Mouse (Mus musculus) MEL (cell line): ENCODE measurements around the gene Orai1. TPM values are rescaled to one million over a fixed set of nuclear protein-coding genes. Genes with fewer than 3 reads are reported as not detected.

ENCODE experiments used
- DNase-seq: peaks from one replicate; pipeline ENCODE4 v3.0.0; 2011; ENCODE audit warnings: low read depth, low spot score
- H3K27ac ChIP-seq: 2 replicates; pipeline ENCODE4 v1.5.1; 2012; ENCODE audit warnings: low read depth, mild to moderate bottlenecking, control low read depth, low read length, moderate library complexity; ENCODE audit not compliant: control insufficient read depth
- H3K27me3 ChIP-seq, 2 experiments: fragments of 150-350 bp in 1 of 2; sonication (generic) in 1 of 2; 2 replicates each; pipeline ENCODE4 v1.6.1; 2012; ENCODE audit warnings: low read length in 2 of 2, mild to moderate bottlenecking in 2 of 2, improper control_type of control experiment in 1 of 2, moderate library complexity in 1 of 2; ENCODE audit not compliant: insufficient read depth in 2 of 2, control insufficient read depth in 1 of 2
- H3K36me3 ChIP-seq, 2 experiments: 2 replicates each; pipeline ENCODE4 v1.6.1; 2012 to 2014; ENCODE audit warnings: low read length in 2 of 2, improper control_type of control experiment in 1 of 2, inconsistent platforms in 1 of 2, mild to moderate bottlenecking in 1 of 2; ENCODE audit not compliant: insufficient read depth in 2 of 2, control insufficient read depth in 1 of 2
- H3K4me1 ChIP-seq, 2 experiments: fragments of 150-350 bp in 1 of 2; sonication (generic) in 1 of 2; 2 replicates each; pipeline ENCODE4 v1.6.1; 2012; ENCODE audit warnings: low read length in 2 of 2, improper control_type of control experiment in 1 of 2, mild to moderate bottlenecking in 1 of 2; ENCODE audit not compliant: insufficient read depth in 2 of 2, control insufficient read depth in 1 of 2
- H3K4me3 ChIP-seq, 2 experiments: fragments of 150-350 bp in 1 of 2; sonication (generic) in 1 of 2; 2 replicates each; pipeline ENCODE4 v1.5.1; 2012; ENCODE audit warnings: low read depth in 2 of 2, low read length in 2 of 2, mild to moderate bottlenecking in 2 of 2, moderate library complexity in 2 of 2, control low read depth in 1 of 2, improper control_type of control experiment in 1 of 2; ENCODE audit not compliant: control insufficient read depth in 1 of 2, insufficient read depth in 1 of 2
- H3K79me2 ChIP-seq: 2 replicates; pipeline ENCODE4 v1.6.1; 2012; ENCODE audit warnings: mild to moderate bottlenecking, low read length, moderate library complexity; ENCODE audit not compliant: control insufficient read depth, poor library complexity, insufficient read depth
- H3K9ac ChIP-seq: 2 replicates; pipeline ENCODE4 v1.6.1; 2012; ENCODE audit warnings: low read depth, mild to moderate bottlenecking, control low read depth, low read length, moderate library complexity; ENCODE audit not compliant: control insufficient read depth, poor library complexity, severe bottlenecking
- H3K9me3 ChIP-seq: fragments of 150-350 bp; sonication (generic); replicated peaks from 2 replicates; pipeline ENCODE4 v1.6.1; 2012; ENCODE audit warnings: mild to moderate bottlenecking, low read length, improper control_type of control experiment, moderate library complexity; ENCODE audit not compliant: insufficient read depth
- CHD1 ChIP-seq: IDR thresholded peaks from 2 replicates; pipeline ENCODE4 v1.6.1; 2012; ENCODE audit warnings: low read depth, mild to moderate bottlenecking, inconsistent platforms, low read length, improper control_type of control experiment
- E2F4 ChIP-seq: IDR thresholded peaks from 2 replicates; pipeline ENCODE4 v1.6.1; 2011; ENCODE audit warnings: low read depth, low read length, improper control_type of control experiment, borderline replicate concordance
- ELF1 ChIP-seq: IDR thresholded peaks from 2 replicates; pipeline ENCODE4 v1.6.1; 2014; ENCODE audit warnings: low read depth, mild to moderate bottlenecking, inconsistent platforms, low read length, improper control_type of control experiment, moderate library complexity
- ETS1 ChIP-seq: IDR thresholded peaks from 2 replicates; pipeline ENCODE4 v1.6.1; 2012; ENCODE audit warnings: low read depth, mild to moderate bottlenecking, inconsistent platforms, low read length, improper control_type of control experiment, moderate library complexity
- GABPA ChIP-seq: IDR thresholded peaks from 2 replicates; pipeline ENCODE4 v1.6.1; 2012; ENCODE audit warnings: low read depth, mild to moderate bottlenecking, inconsistent platforms, low read length, improper control_type of control experiment, moderate library complexity
- GATA1 ChIP-seq: IDR thresholded peaks from 2 replicates; pipeline ENCODE4 v1.6.1; 2011; ENCODE audit warnings: low read depth, low read length, improper control_type of control experiment
- MAFK ChIP-seq: IDR thresholded peaks from 2 replicates; pipeline ENCODE4 v1.6.1; 2011; ENCODE audit warnings: low read depth, mild to moderate bottlenecking, low read length, improper control_type of control experiment, borderline replicate concordance
- MAX ChIP-seq: IDR thresholded peaks from 2 replicates; pipeline ENCODE4 v1.6.1; 2011; ENCODE audit warnings: low read length, improper control_type of control experiment
- MAZ ChIP-seq: IDR thresholded peaks from 2 replicates; pipeline ENCODE4 v1.6.1; 2012; ENCODE audit warnings: low read depth, mild to moderate bottlenecking, inconsistent platforms, low read length, improper control_type of control experiment
- MYB ChIP-seq: IDR thresholded peaks from 2 replicates; pipeline ENCODE4 v1.6.1; 2011; ENCODE audit warnings: mild to moderate bottlenecking, low read depth, low read length, improper control_type of control experiment
- NRF1 ChIP-seq: IDR thresholded peaks from 2 replicates; pipeline ENCODE4 v1.6.1; 2014; ENCODE audit warnings: low read depth, mild to moderate bottlenecking, inconsistent platforms, low read length, improper control_type of control experiment, moderate library complexity; ENCODE audit not compliant: poor library complexity, insufficient read depth, severe bottlenecking
- POLR2A ChIP-seq, 2 experiments: IDR thresholded peaks; 2 replicates each; pipeline ENCODE4 v1.6.1; 2011 to 2012; ENCODE audit warnings: low read length in 2 of 2, mild to moderate bottlenecking in 2 of 2, control low read depth in 1 of 2, improper control_type of control experiment in 1 of 2, low read depth in 1 of 2, moderate library complexity in 1 of 2; ENCODE audit not compliant: control insufficient read depth in 1 of 2, insufficient read depth in 1 of 2, poor library complexity in 1 of 2
- SIN3A ChIP-seq: IDR thresholded peaks from 2 replicates; pipeline ENCODE4 v1.6.1; 2012; ENCODE audit warnings: low read length, improper control_type of control experiment, inconsistent platforms
- SMC3 ChIP-seq: IDR thresholded peaks from 2 replicates; pipeline ENCODE4 v1.6.1; 2011; ENCODE audit warnings: low read depth, low read length, improper control_type of control experiment
- TAL1 ChIP-seq: IDR thresholded peaks from 2 replicates; pipeline ENCODE4 v1.6.1; 2012; ENCODE audit warnings: mild to moderate bottlenecking, inconsistent platforms, low read length, moderate library complexity, mixed read lengths
- UBTF ChIP-seq: IDR thresholded peaks from 2 replicates; pipeline ENCODE4 v1.6.1; 2012; ENCODE audit warnings: low read depth, mild to moderate bottlenecking, inconsistent platforms, low read length, improper control_type of control experiment, moderate library complexity, borderline replicate concordance; ENCODE audit not compliant: insufficient read depth
- ZMIZ1 ChIP-seq: IDR thresholded peaks from 2 replicates; pipeline ENCODE4 v1.6.1; 2012; ENCODE audit warnings: low read depth, mild to moderate bottlenecking, inconsistent platforms, low read length, improper control_type of control experiment, moderate library complexity
- polyA plus RNA-seq, 2 experiments: library from polyadenylated mRNA; stranded (reverse) in 1 of 2; unstranded in 1 of 2; fragments of >175 nt in 1 of 2; fragments of >200 nt in 1 of 2; gene quantifications; 2 replicates each; pipeline versions ENCODE4 v1.2.1 to v1.2.4; 2012; ENCODE audit warnings: low replicate concordance in 2 of 2, low read depth in 1 of 2; ENCODE audit not compliant: insufficient read length in 2 of 2, insufficient read depth in 1 of 2, missing spikeins in 1 of 2
- total RNA-seq: library from RNA; depleted of rRNA; stranded (reverse); fragments of 300-350 nt; gene quantifications from 2 replicates; pipeline ENCODE4 v1.2.3, GENCODE M21; 2012

Orai1 gene
- total and polyA plus RNA-seq, 3 experiments: 4.7 to 13.3 TPM; not detected in 1

DNA sequence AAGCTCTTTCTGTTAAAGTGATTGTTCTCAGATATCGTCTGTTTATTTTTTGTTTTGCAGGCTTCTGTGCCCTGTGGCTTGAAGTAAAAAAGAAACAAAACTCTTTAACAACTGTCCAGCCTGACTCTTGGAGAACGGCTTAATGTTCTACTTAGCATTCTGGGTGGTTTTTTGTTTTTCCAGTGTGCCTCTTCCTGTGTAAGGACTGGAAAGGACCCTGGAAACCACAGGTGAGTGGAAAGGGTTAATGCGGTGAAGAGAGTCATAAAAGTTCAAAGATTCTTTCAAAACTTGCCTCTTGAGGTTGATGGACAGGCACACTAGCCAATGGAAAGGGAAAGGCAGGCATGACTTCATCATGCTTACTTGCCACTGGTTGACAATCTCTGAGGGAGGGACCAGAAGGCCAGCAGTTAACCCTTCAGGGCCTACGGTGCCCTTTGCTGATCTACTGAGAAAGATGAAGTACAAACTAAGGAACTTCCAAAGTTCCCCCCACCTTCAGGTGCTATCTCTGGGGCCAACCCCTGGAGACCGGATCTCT, 20.5 kb upstream of the Orai1 start (continued):
- TF ChIP-seq SIN3A: peak; percentile 95
- TF ChIP-seq, all 39 proteins: peak for 5

DNA sequence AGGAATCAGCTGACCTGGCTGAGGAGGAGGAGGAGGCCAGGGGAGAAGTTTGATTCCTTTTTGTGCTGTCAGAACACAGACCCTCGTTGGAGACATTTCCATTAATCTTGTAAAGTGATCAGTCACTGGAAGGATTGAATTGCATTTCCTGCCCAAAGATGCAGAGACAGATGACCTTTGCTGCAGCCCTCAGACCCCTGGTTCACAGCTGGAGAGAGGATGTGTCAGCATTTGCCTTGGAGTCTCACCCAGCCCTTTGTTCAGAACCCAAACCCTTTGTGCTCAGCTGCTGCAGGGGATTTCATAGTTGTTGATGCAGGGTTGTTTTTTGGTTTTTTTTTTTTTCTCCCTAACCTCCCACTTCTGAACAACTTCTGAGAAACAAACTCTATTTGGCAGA, 20.0 kb upstream of the Orai1 start:
- Histone ChIP-seq H3K9ac (no peak overlapping the region), H3K79me2 (no peaks in the 10 kb centered on the region), H3K27me3 (no peaks in the 10 kb centered on the region), H3K36me3 (peaks cover 0 to 12% of the 10 kb centered on the region in 2 experiments; a peak in 2 of 4 replicates), H3K4me1 (peaks cover 4 to 24% of the 10 kb centered on the region in 2 experiments; a peak in 3 of 4 replicates)
- TF ChIP-seq ZMIZ1 (no peak), MYB (no peak), MAX (no peak), POLR2A (IDR thresholded peaks at IDR 0.05; ENCODE audit: control insufficient read depth in 1 of 2, insufficient read depth in 1 of 2, low read depth in 1 of 2, low read length in 2 of 2, poor library complexity in 1 of 2) (no peak), TAL1 (no peak)
- TF ChIP-seq, all 39 proteins: peak for 0
- no peak for DNase-seq
- Histone ChIP-seq H3K4me3 (no peak overlapping the region), H3K9me3 (no peaks in the 10 kb centered on the region), H3K27ac (no peak overlapping the region)

DNA sequence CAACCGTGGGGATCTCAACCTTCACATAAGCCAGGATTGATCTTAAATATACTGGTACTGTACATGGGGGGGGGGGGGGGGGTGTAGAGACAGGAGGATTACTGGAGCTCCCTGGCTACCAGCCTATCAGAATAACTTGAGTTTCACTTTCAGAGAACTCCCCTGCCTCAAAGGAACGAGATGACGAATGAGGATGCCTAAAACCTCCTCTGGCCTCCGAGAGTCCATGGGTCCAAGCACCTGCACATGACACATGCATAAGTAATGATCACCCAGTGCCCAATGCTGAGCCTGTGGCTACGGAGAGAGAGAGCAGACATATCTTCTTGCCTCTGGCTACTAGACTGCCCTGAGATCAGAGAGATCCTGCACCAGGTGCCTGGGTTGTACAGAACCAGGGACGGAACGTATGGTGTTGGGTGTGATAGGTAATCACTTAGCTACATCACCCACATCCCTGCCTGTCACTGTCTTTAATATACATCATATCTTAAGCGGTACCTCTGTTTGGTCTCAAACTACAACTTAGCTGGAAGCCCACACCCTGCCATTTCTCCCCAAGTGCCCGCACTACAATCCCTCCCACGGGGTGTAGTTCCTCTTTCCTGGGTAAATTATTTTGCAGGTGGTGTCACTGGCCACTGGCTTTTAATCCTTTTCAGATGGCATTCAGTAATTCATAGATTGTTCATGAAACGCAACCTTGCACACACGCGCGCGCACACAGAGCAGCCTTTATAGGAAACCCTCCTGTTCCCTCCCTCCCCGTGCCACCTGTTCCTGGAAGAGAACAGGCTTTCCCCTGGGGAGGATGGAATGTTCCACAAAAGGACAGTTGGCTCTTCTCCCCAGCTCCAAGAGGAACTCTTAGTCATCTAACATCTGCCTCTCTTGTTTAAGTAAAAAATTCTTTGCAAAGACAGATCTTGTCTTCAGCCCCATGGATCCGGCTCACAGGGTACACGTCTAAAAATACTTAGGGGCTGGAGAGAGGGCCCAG, 17.4 kb upstream of the Orai1 start:
- peak; percentile 41 for DNase-seq
- H3K9ac ChIP-seq: no peak overlapping the region
- no peaks in the 10 kb centered on the region for H3K79me2 ChIP-seq
- H3K36me3 ChIP-seq: peaks cover 0 to 9% of the 10 kb centered on the region in 2 experiments; a peak in 2 of 4 replicates
- H3K4me3 ChIP-seq: no peak overlapping the region
- TF ChIP-seq ZMIZ1 (no peak), MAZ (no peak), ETS1 (no peak), UBTF (no peak), GABPA (no peak), GATA1 (no peak), SMC3 (no peak), ELF1 (no peak), MYB (no peak), MAFK (no peak), CHD1 (no peak), POLR2A (IDR thresholded peaks at IDR 0.05; ENCODE audit: control insufficient read depth in 1 of 2, insufficient read depth in 1 of 2, low read depth in 1 of 2, low read length in 2 of 2, poor library complexity in 1 of 2) (no peak), NRF1 (no peak), E2F4 (no peak)
- TF ChIP-seq, all 39 proteins: peak for 0
- no peaks in the 10 kb centered on the region; a peak in 3 of 4 replicates for H3K27me3 ChIP-seq
- H3K4me1 ChIP-seq: peaks cover 0 to 14% of the 10 kb centered on the region in 2 experiments; a peak in 2 of 4 replicates
- no peaks in the 10 kb centered on the region for H3K9me3 ChIP-seq
- H3K27ac ChIP-seq: no peak overlapping the region
